Mouse (Mus musculus): ENCODE data around the gene Usp29.

GRCm38 (mm10) chr7:6791286-6792065, 61.1 kb downstream of the Usp29 start:
- TF ChIP-seq CTCF (IDR thresholded peaks at IDR 0.05; ENCODE audit: low read depth) (no peak), EP300 (IDR thresholded peaks at IDR 0.05; ENCODE audit: low read depth) (no peak)

Data from liver, embryonic 14.5 days (tissue).